Mouse (Mus musculus): ENCODE data around the gene Pik3c2g. TPM values are rescaled to one million over a fixed set of nuclear protein-coding genes. Genes with fewer than 3 reads are reported as not detected.

Gene Pik3c2g
- total and polyA plus RNA-seq, 3 experiments, result not detected

DNA sequence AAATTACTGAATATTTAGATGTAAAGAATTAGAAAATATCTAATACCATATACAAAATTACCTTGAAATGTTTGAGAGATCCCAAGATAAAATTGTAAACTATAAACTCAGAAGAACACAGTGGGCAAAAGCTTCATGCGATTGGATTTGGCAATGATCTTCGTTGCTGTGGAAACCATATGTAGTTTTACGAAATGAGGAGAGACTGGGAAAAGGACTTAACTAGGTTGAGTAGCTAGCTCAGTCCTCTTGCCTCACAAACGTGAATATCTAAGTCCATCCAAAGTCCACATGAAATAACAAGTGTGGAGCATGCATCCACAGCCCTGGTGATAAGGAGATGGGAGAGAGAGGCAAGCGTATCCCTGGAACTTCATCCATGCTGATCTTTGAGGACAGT is 387.6 kb downstream of the Pik3c2g start:
- DNase-seq (ENCODE audit: low read depth, low spot score), result no peak
- H3K4me3 ChIP-seq (ENCODE audit: control insufficient read depth in 1 of 2, insufficient read depth in 1 of 2, low read depth in 2 of 2, low read length in 2 of 2), result no peak overlapping the region
- H3K27ac ChIP-seq (ENCODE audit: control insufficient read depth, low read depth, low read length), result no peak overlapping the region
- H3K79me2 ChIP-seq (ENCODE audit: control insufficient read depth, insufficient read depth, low read length, poor library complexity), result no peaks in the 10 kb centered on the region
- H3K36me3 ChIP-seq (ENCODE audit: control insufficient read depth in 1 of 2, insufficient read depth in 2 of 2, low read length in 2 of 2), result no peaks in the 10 kb centered on the region
- no peaks in the 10 kb centered on the region for H3K9me3 ChIP-seq (replicated peaks; ENCODE audit: insufficient read depth, low read length)
- no peaks in the 10 kb centered on the region for H3K27me3 ChIP-seq (ENCODE audit: control insufficient read depth in 1 of 2, insufficient read depth in 2 of 2, low read length in 2 of 2)
- TF ChIP-seq ZC3H11A (IDR thresholded peaks at IDR 0.05; ENCODE audit: low read depth, low read length), result no peak
- no peak for TF ChIP-seq NELFE (IDR thresholded peaks at IDR 0.05; ENCODE audit: low read depth, low read length)
- TF ChIP-seq MYB (IDR thresholded peaks at IDR 0.05; ENCODE audit: low read depth, low read length), result no peak
- TF ChIP-seq NRF1 (IDR thresholded peaks at IDR 0.05; ENCODE audit: insufficient read depth, low read depth, low read length, poor library complexity, severe bottlenecking), result no peak
- TF ChIP-seq MYC (IDR thresholded peaks at IDR 0.05; ENCODE audit: low read depth, low read length), result no peak
- no peak for TF ChIP-seq ELF1 (IDR thresholded peaks at IDR 0.05; ENCODE audit: low read depth, low read length)
- no peak for TF ChIP-seq MEF2A (IDR thresholded peaks at IDR 0.05; ENCODE audit: extremely low read depth, insufficient replicate concordance, low read depth, low read length, poor library complexity, severe bottlenecking)
- no peak for TF ChIP-seq ZKSCAN1 (IDR thresholded peaks at IDR 0.05; ENCODE audit: low read depth, low read length)
- H3K4me1 ChIP-seq (ENCODE audit: control insufficient read depth in 1 of 2, insufficient read depth in 2 of 2, low read length in 2 of 2), result no peaks in the 10 kb centered on the region
- H3K9ac ChIP-seq (ENCODE audit: control insufficient read depth, low read depth, low read length, poor library complexity, severe bottlenecking), result no peak overlapping the region

DNA sequence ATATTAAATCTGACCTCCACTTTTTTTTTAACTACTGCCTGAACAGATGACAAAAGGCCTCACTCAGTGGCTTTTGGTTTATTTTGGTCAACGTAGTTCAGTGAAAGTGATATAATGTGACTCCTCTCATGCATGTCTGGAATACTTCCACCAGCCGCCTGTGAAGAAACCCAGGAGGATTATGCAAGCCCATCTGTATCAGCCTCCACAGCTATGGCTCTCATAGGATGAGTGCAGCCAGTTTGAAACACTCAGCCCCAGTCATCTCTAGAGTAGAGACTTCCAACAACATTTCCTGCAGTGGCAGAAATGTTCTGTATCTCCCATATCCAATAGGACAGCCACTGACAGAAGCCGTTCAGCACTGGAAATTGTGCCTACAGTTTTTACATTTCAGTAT is 391.1 kb downstream of the Pik3c2g start:
- Histone ChIP-seq H3K4me1 (ENCODE audit: control insufficient read depth in 1 of 2, insufficient read depth in 2 of 2, low read length in 2 of 2) (no peaks in the 10 kb centered on the region), H3K79me2 (ENCODE audit: control insufficient read depth, insufficient read depth, low read length, poor library complexity) (no peaks in the 10 kb centered on the region), H3K27me3 (ENCODE audit: control insufficient read depth in 1 of 2, insufficient read depth in 2 of 2, low read length in 2 of 2) (no peaks in the 10 kb centered on the region), H3K9ac (ENCODE audit: control insufficient read depth, low read depth, low read length, poor library complexity, severe bottlenecking) (no peak overlapping the region), H3K36me3 (ENCODE audit: control insufficient read depth in 1 of 2, insufficient read depth in 2 of 2, low read length in 2 of 2) (no peaks in the 10 kb centered on the region), H3K27ac (ENCODE audit: control insufficient read depth, low read depth, low read length) (no peak overlapping the region), H3K4me3 (ENCODE audit: control insufficient read depth in 1 of 2, insufficient read depth in 1 of 2, low read depth in 2 of 2, low read length in 2 of 2) (no peak overlapping the region), H3K9me3 (replicated peaks; ENCODE audit: insufficient read depth, low read length) (no peaks in the 10 kb centered on the region)
- TF ChIP-seq MYC (IDR thresholded peaks at IDR 0.05; ENCODE audit: low read depth, low read length), result no peak
- TF ChIP-seq MAFK (IDR thresholded peaks at IDR 0.05; ENCODE audit: borderline replicate concordance, low read depth, low read length), result no peak
- no peak for TF ChIP-seq RCOR1 (IDR thresholded peaks at IDR 0.05; ENCODE audit: low read depth, low read length)
- TF ChIP-seq ETS1 (IDR thresholded peaks at IDR 0.05; ENCODE audit: low read depth, low read length), result no peak
- no peak for TF ChIP-seq NRF1 (IDR thresholded peaks at IDR 0.05; ENCODE audit: insufficient read depth, low read depth, low read length, poor library complexity, severe bottlenecking)
- no peak for TF ChIP-seq ELF1 (IDR thresholded peaks at IDR 0.05; ENCODE audit: low read depth, low read length)
- no peak for TF ChIP-seq SMC3 (IDR thresholded peaks at IDR 0.05; ENCODE audit: low read depth, low read length)
- no peak for TF ChIP-seq RAD21 (IDR thresholded peaks at IDR 0.05; ENCODE audit: low read depth, low read length)
- TF ChIP-seq POLR2A (IDR thresholded peaks at IDR 0.05; ENCODE audit: control insufficient read depth in 1 of 2, insufficient read depth in 1 of 2, low read depth in 1 of 2, low read length in 2 of 2, poor library complexity in 1 of 2), result no peak
- DNase-seq (ENCODE audit: low read depth, low spot score), result no peak

- H3K36me3 ChIP-seq (ENCODE audit: control insufficient read depth in 1 of 2, insufficient read depth in 2 of 2, low read length in 2 of 2), result no peaks in the 10 kb centered on the region
- H3K27ac ChIP-seq (ENCODE audit: control insufficient read depth, low read depth, low read length), result no peak overlapping the region
- no peaks in the 10 kb centered on the region for H3K9me3 ChIP-seq (replicated peaks; ENCODE audit: insufficient read depth, low read length)
- DNase-seq (ENCODE audit: low read depth, low spot score), result no peak
- no peak overlapping the region for H3K4me3 ChIP-seq (ENCODE audit: control insufficient read depth in 1 of 2, insufficient read depth in 1 of 2, low read depth in 2 of 2, low read length in 2 of 2)
- TF ChIP-seq TAL1 (IDR thresholded peaks at IDR 0.05; ENCODE audit: low read length), result no peak
- no peak for TF ChIP-seq JUND (IDR thresholded peaks at IDR 0.05; ENCODE audit: low read depth, low read length)
- no peak for TF ChIP-seq KAT2A (conservative IDR thresholded peaks at IDR 0.05; ENCODE audit: low read depth, low read length)
- TF ChIP-seq CTCF (IDR thresholded peaks at IDR 0.05 in 2 of 3, conservative IDR thresholded peaks at IDR 0.05 in 1 of 3; ENCODE audit: control insufficient read depth in 1 of 3, insufficient read depth in 1 of 3, low read depth in 2 of 3, low read length in 3 of 3, poor library complexity in 1 of 3, severe bottlenecking in 1 of 3), result no peak
- no peak for TF ChIP-seq USF1 (IDR thresholded peaks at IDR 0.05; ENCODE audit: low read depth, low read length)
- no peak for TF ChIP-seq MXI1 (IDR thresholded peaks at IDR 0.05; ENCODE audit: low read depth, low read length)
- TF ChIP-seq CHD2 (IDR thresholded peaks at IDR 0.05; ENCODE audit: low read length), result no peak
- H3K9ac ChIP-seq (ENCODE audit: control insufficient read depth, low read depth, low read length, poor library complexity, severe bottlenecking), result no peak overlapping the region
- H3K27me3 ChIP-seq (ENCODE audit: control insufficient read depth in 1 of 2, insufficient read depth in 2 of 2, low read length in 2 of 2), result no peaks in the 10 kb centered on the region
- no peaks in the 10 kb centered on the region for H3K4me1 ChIP-seq (ENCODE audit: control insufficient read depth in 1 of 2, insufficient read depth in 2 of 2, low read length in 2 of 2)
- H3K79me2 ChIP-seq (ENCODE audit: control insufficient read depth, insufficient read depth, low read length, poor library complexity), result no peaks in the 10 kb centered on the region
Measured at GRCm38 (mm10) chr6:139981061-139981460, 394.0 kb downstream of the Pik3c2g start.

All from MEL (cell line).